Mouse (Mus musculus): ENCODE measurements around the gene Pglyrp3.
A peak's percentile ranks its signal among the peaks of the same experiment; 100 is the strongest.
"Not testable (repeated sequence)": the region's sequence is repeated elsewhere in the genome, so short reads cannot be mapped to it uniquely, and the experiment has no call there.

The Pglyrp3 gene

GRCm38 (mm10) chr3:92014283-92014682 lies at the start of gene Pglyrp3:
TSS of gene Pglyrp3 (plus strand) at chr3:92014583.
- no peak for DNase-seq (ENCODE audit: inconsistent ontology term)

GRCm38 (mm10) chr3:92011001-92011400 lies 3.4 kb upstream of the Pglyrp3 start:
- DNase-seq (ENCODE audit: inconsistent ontology term) = no peak

- DNase-seq (ENCODE audit: inconsistent ontology term) = not testable (repeated sequence)
Measured at GRCm38 (mm10) chr3:92024541-92024940, 10.2 kb downstream of the Pglyrp3 start.

GRCm38 (mm10) chr3:92033203-92033602 lies 18.8 kb downstream of the Pglyrp3 start:
- DNase-seq (ENCODE audit: inconsistent ontology term) = no peak

- no peak for DNase-seq (ENCODE audit: inconsistent ontology term)
Measured at GRCm38 (mm10) chr3:92033892-92034291, 19.5 kb downstream of the Pglyrp3 start.

- no peak for DNase-seq (ENCODE audit: inconsistent ontology term)
Measured at GRCm38 (mm10) chr3:92050382-92051054, 36.1 kb downstream of the Pglyrp3 start.

GRCm38 (mm10) chr3:92080462-92081284 lies 66.3 kb downstream of the Pglyrp3 start:
- peak; percentile 54 for DNase-seq (ENCODE audit: inconsistent ontology term)

Measured in Muller cell, postnatal 12 days (primary cell).